Mouse (Mus musculus): ENCODE data around the gene Rnd1.
A peak's percentile ranks its signal among the peaks of the same experiment; 100 is the strongest.

Rnd1 gene

GRCm38 (mm10) chr15:98637155-98637554 is 40.1 kb downstream of the Rnd1 start:
- no peak for DNase-seq (ENCODE audit: low spot score)

GRCm38 (mm10) chr15:98636517-98636916 is 40.7 kb downstream of the Rnd1 start:
- no peak for DNase-seq (ENCODE audit: low spot score)

GRCm38 (mm10) chr15:98635291-98635841 is 41.9 kb downstream of the Rnd1 start:
- no peak for DNase-seq (ENCODE audit: low spot score)

GRCm38 (mm10) chr15:98634541-98635081 is 42.6 kb downstream of the Rnd1 start:
- peak; percentile 81 for DNase-seq (ENCODE audit: low spot score)

GRCm38 (mm10) chr15:98633822-98634470 is 43.3 kb downstream of the Rnd1 start:
- DNase-seq (ENCODE audit: low spot score), result no peak

GRCm38 (mm10) chr15:98632921-98633320 is 44.3 kb downstream of the Rnd1 start:
- no peak for DNase-seq (ENCODE audit: low spot score)

- DNase-seq (ENCODE audit: low spot score), result peak; percentile 58
Measured at GRCm38 (mm10) chr15:98632107-98632744, 45.0 kb downstream of the Rnd1 start.

GRCm38 (mm10) chr15:98631493-98631892 is 45.8 kb downstream of the Rnd1 start:
- peak; percentile 77 for DNase-seq (ENCODE audit: low spot score)

- DNase-seq (ENCODE audit: low spot score), result no peak
Measured at GRCm38 (mm10) chr15:98630540-98630939, 46.7 kb downstream of the Rnd1 start, which contains the start of gene Cacnb3. Gene Cacnb3, plus strand, starts transcription at chr15:98630840.

- no peak for DNase-seq (ENCODE audit: low spot score)
Measured at GRCm38 (mm10) chr15:98629464-98629863, 47.8 kb downstream of the Rnd1 start.

GRCm38 (mm10) chr15:98628589-98629254 is 48.5 kb downstream of the Rnd1 start:
- DNase-seq (ENCODE audit: low spot score), result no peak

GRCm38 (mm10) chr15:98626487-98627212 is 50.6 kb downstream of the Rnd1 start:
- no peak for DNase-seq (ENCODE audit: low spot score)

- no peak for DNase-seq (ENCODE audit: low spot score)
Measured at GRCm38 (mm10) chr15:98626078-98626477, 51.2 kb downstream of the Rnd1 start.

GRCm38 (mm10) chr15:98623361-98623821 is 53.9 kb downstream of the Rnd1 start:
- no peak for DNase-seq (ENCODE audit: low spot score)

- DNase-seq (ENCODE audit: low spot score), result no peak
Measured at GRCm38 (mm10) chr15:98622721-98623120, 54.5 kb downstream of the Rnd1 start.

- DNase-seq (ENCODE audit: low spot score), result no peak
Measured at GRCm38 (mm10) chr15:98622199-98622598, 55.1 kb downstream of the Rnd1 start.

- DNase-seq (ENCODE audit: low spot score), result peak; percentile 81
Measured at GRCm38 (mm10) chr15:98617176-98617537, 60.1 kb downstream of the Rnd1 start.

- DNase-seq (ENCODE audit: low spot score), result no peak
Measured at GRCm38 (mm10) chr15:98616362-98617175, 60.7 kb downstream of the Rnd1 start.

- DNase-seq (ENCODE audit: low spot score), result no peak
Measured at GRCm38 (mm10) chr15:98615751-98616150, 61.5 kb downstream of the Rnd1 start.

GRCm38 (mm10) chr15:98614971-98615370 is 62.3 kb downstream of the Rnd1 start:
- no peak for DNase-seq (ENCODE audit: low spot score)

GRCm38 (mm10) chr15:98614551-98614950 is 62.7 kb downstream of the Rnd1 start:
- no peak for DNase-seq (ENCODE audit: low spot score)

Measured in urinary bladder, postnatal 25 days (tissue).